ENCODE assay signal across 8 mouse cellular contexts in genomic region chr17:43077540-43077939, GRCm38 (mm10).
A peak's percentile ranks its signal among the peaks of the same experiment; 100 is the strongest.
DNase-seq lines count a peak whose midpoint lies in the region; ATAC-seq lines count a peak whose summit lies in the region.

No protein-coding gene starts in this region.

- no peaks in the 10 kb centered on the region for H3K36me3 ChIP-seq in hindbrain, embryonic 16.5 days (ENCODE audit: control insufficient read depth, insufficient read depth, low read length)
- no peaks in the 10 kb centered on the region for H3K36me3 ChIP-seq in midbrain, embryonic 12.5 days

- H3K27ac ChIP-seq in hindbrain, embryonic 16.5 days (ENCODE audit: low read depth, low read length), result peak overlapping the region; percentile 57; the same call in 1 of the 2 replicates
- peak overlapping the region; percentile 60; the same call in 1 of the 2 replicates for H3K27ac ChIP-seq in midbrain, embryonic 12.5 days (replicated peaks)

- 41% methylated on average over 4 of the region's 4 CpGs for WGBS in hindbrain, embryonic 16.5 days
- 46% methylated on average over 4 of the region's 4 CpGs for WGBS in midbrain, embryonic 12.5 days

- no peak overlapping the region for H3K4me3 ChIP-seq in hindbrain, embryonic 16.5 days (ENCODE audit: low read length)
- H3K4me3 ChIP-seq in midbrain, embryonic 12.5 days, result no peak overlapping the region

- H3K27me3 ChIP-seq in hindbrain, embryonic 16.5 days (replicated peaks; ENCODE audit: control insufficient read depth, insufficient read depth, low read length), result no peaks in the 10 kb centered on the region
- no peaks in the 10 kb centered on the region for H3K27me3 ChIP-seq in midbrain, embryonic 12.5 days

- peaks cover 7% of the 10 kb centered on the region for H3K4me1 ChIP-seq in hindbrain, embryonic 16.5 days (ENCODE audit: control insufficient read depth, insufficient read depth, low read depth, low read length)
- H3K4me1 ChIP-seq in midbrain, embryonic 12.5 days, result peaks cover 9% of the 10 kb centered on the region

- DNase-seq in cerebellum, adult 18-20 months, result peak; percentile 8 to 13
- DNase-seq in cerebellum, adult 11 months, result no peak
- DNase-seq in embryo, embryonic 11 days, result peak; percentile 12
- DNase-seq in layer of hippocampus, adult 8-10 months (ENCODE audit: low spot score in 2 of 2), result no peak
- no peak for DNase-seq in urinary bladder, postnatal 25 days (ENCODE audit: low spot score)

- peak; percentile 28; the same call in 1 of the 2 replicates for ATAC-seq in hindbrain, embryonic 16.5 days
- peak; percentile 21 for ATAC-seq in midbrain, embryonic 12.5 days (ENCODE audit: low FRiP score, low read depth)
- no peak for ATAC-seq in CD4-positive, CD25-positive, alpha-beta regulatory T cell, adult 4 months

- no peaks in the 10 kb centered on the region for H3K9me3 ChIP-seq in hindbrain, embryonic 16.5 days (ENCODE audit: control insufficient read depth, low read length)
- no peaks in the 10 kb centered on the region for H3K9me3 ChIP-seq in midbrain, embryonic 12.5 days

- no peak overlapping the region for H3K9ac ChIP-seq in hindbrain, embryonic 16.5 days (ENCODE audit: low read depth, low read length)
- no peak overlapping the region for H3K9ac ChIP-seq in midbrain, embryonic 12.5 days (replicated peaks)

- H3K4me2 ChIP-seq in hindbrain, embryonic 16.5 days (ENCODE audit: low read length), result peak overlapping the region; percentile 20
- H3K4me2 ChIP-seq in midbrain, embryonic 12.5 days (replicated peaks), result peak overlapping the region; percentile 30

Comparison
In these comparisons a context has a peak if more than half of its experiments do, and no peak if none do; other contexts are left out.
1. DNase-seq: peak in cerebellum, adult 18-20 months (2 of 2) and embryo, embryonic 11 days (single experiment); none in cerebellum, adult 11 months (single experiment), layer of hippocampus, adult 8-10 months (0 of 2) and urinary bladder, postnatal 25 days (single experiment).